Mouse (Mus musculus) adrenal gland, adult 8-10 months (tissue): ENCODE data around the gene Ccdc74a. TPM values are rescaled to one million over a fixed set of nuclear protein-coding genes. Genes with fewer than 3 reads are reported as not detected.

ENCODE experiments used
- DNase-seq: peaks from one replicate; pipeline ENCODE4 v3.0.0; 2022
- total RNA-seq, 4 experiments: library from RNA; stranded (reverse); gene quantifications; 2 replicates each; pipeline ENCODE4 v1.2.4; 2022

The Ccdc74a gene
- total RNA-seq, 4 experiments from 2014 or later: 0.81 to 3.8 (median 2.1) TPM

DNA sequence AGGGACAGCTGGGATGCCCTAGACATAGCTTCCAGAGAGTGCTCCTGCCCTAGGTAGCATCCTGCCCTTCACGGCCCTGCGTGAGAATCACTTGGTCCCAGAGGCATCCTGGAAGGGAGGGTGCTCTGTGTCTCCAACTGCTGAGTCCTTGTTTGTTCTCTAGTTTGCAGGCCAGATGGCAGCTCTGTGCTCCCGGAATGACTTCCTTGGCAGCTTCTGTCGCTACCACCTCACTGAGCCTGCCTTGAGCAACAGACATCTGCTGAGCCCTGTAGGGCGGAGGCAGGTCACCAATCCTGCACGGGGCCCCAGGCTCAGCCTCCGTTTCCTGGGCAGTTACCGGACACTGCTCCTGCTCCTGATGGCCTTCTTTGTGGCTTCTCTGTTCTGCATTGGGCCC lies 4.0 kb upstream of the Ccdc74a start:
- DNase-seq: no peak

DNA sequence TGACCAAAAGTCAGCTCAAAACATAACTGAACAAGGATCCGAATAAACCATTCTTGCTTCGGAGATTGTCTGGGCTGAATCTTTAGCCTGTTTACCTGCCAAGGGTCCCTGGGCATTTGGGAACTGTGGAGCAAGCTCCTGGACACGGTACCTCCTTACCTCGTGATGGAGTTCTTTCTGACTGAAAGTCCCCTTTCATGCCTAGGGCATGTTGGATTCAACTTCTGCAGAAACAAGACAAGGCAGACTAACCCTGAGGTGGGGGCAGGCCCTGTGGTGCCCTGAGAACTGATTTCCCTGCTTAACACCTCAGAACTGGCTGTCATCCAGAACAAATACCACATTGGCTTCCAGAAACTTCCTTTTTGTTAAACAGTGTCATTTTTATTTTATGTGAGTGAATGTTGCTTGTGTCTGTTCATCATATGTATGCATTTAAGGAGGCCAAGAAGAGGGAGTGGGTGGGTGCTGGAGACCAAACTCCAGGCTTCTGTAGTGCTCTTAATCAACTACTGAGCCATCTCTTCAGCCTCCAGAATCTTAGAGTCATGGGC lies 2.8 kb upstream of the Ccdc74a start:
- DNase-seq: no peak

DNA sequence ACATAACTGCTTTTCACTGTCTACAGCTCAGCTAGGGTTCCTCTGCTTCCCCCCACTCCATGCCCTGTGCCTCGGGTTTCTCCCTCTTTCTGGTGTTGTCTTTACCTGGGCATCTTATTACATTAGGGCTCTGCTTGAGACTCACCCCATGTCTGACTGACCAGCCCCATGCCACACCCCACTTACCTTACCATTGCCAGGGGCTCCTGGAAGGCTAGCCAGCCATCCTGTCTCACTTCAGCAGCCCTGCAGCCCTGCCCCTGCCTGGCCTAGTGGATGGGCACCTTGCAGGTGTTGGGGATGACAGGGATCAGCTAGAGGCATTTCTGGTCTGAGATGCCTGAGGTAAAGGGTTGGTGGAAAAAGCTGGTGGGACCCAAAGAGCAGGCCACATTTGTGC lies 886 bp downstream of the Ccdc74a start:
- DNase-seq: no peak

DNA sequence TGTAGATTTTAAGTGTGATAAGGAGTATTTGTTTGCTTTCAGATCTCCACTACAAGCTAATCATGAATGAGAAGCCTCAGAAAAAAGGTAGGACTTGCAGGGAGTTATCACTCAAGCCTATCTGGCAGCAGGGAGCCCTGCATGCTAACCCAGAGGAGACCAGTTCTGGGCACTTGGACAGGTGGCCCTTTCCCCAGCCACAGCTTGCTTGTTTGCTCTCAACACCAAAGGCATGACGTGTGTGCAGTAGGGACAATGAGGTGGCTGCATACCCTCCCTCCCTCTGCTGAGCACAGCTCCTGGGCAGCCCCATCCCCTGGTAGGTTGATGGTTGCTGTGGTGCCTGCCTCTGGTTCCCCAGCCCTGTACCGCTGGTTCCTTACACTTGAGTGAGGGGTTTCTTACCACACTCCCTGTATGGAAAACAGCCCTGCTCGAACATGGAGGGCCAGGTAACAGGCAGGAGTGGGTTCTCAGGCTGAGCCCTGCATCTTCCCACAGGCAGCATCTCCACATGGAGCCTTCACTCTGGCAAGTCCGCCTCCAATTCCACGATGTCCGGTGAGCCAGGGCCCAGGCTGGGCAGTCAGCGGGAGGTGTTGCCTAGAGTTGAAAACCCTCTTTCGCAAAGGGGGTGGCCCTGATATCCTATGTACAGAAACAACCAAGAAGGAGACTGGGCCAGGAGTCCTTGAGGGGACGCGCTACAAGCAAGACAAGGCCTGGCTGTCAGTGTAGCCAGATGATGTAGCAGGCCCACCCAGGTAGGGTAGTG lies 1.5 kb downstream of the Ccdc74a start:
- no peak for DNase-seq

DNA sequence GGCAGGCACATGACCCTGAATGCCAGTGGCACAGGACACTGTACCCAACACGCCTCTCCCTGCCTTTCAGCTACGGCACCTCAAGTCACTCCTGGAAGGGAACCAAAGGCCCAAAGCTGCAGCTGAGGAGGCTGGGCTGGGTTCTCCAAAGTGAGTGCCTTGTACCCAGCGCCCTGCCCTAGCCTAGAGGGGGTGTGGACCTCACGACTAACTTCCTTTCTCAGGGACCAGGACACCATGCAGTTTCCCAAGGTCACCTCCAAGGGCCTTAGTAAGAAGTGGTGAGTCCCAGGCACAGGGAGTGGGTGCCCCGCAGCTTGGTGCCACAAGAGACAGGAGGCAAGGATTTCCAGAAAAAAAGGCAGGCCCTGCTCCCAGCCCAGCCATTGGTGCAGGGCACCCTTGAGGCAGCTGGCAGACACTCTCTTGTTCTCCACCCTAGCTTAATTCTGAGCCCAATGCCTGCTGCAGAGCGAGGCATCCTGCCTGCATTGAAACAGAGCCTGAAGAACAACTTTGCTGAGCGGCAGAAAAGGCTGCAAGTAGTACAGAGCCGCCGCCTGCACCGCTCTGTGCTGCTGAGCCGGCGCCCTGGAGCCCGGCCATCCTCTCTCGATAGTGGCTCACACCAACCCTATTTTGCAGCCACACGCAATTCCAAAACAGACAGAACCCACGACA lies 3.8 kb downstream of the Ccdc74a start:
- no peak for DNase-seq

DNA sequence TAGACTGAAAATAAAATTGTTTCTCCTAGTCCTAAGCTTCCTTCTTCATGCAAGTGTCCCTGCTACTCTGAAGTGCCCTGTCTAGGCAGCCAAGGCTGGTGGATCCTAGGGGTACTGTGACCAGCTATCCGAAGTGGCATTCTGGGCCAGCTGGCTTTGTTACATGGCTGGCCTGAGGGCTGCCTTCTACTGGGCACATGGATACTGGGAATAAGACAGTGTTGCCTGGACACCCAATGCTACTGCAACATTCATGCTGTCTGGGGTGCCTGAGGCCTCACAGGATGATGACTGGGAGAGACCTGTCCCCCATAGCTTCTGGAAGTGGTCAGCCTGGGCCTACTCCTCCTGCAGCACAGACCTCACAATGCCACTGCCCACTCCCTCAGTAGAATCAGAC lies 4.4 kb downstream of the Ccdc74a start:
- DNase-seq: no peak

DNA sequence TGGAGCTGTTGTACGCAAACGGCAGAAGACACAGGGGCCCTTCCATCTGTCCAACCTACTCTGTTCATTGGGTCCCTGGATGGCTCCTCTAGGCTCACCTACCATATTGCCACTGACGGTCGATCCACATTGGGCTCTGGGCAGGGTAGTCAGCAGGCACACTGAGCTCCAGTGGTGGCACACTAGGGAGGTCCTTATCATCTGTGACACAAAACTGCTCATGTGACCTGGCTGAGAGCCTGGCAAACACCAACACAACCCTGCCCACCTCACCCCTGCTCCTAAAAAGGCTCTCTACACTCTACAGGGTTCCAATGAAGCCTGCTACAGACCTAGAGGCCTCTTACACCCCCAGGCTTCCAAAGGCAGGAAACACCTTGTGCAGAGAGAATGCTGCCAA lies 6.3 kb downstream of the Ccdc74a start:
- no peak for DNase-seq

DNA sequence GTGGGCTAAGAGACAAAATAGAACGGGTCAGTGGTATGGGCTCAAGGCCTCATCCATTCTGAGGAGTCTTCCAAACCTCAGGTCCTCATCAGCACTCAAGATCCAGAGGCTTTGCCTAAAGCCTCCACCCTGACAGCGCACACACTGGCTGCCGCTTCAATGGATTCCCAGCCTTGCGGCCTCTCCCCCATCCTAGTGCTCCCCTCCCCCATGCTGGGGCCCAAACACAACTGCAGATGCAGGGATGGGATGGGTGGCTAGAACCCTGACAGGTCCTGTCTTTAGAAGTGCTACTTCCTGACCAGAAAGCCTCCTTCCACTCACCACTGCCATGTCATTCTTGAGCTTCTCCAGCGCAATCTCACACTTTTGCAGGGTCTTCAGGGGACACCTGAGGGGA lies 7.3 kb downstream of the Ccdc74a start:
- DNase-seq: no peak

DNA sequence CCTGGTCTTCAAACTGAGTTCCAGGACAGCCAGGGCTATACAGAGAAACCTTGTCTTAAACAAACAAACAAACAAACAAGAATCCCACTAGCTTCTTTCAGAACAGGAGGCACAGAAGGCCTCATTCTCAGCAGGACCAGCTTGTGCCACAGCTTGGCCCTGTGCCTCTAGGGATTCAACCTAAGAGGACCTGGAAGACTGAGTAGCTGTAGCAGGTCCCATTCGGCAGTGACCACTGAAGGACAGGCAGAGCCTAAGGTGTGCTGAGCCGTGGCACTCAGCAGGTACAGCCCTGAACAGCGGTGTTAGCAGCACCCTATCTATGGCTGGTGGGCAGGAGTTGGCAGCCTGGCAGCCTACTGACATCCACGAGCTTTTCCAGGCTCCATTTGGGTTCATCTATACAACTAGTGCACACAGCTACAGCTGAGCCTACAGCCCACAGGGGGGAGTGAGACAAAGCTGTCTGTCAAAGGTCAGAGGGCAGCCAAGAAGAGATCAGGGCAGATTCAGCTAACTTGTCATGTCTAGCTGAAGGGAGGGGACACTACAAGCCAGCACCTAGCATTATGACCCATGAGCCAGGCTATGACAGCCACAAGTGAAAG lies 8.0 kb downstream of the Ccdc74a start:
- DNase-seq: no peak

DNA sequence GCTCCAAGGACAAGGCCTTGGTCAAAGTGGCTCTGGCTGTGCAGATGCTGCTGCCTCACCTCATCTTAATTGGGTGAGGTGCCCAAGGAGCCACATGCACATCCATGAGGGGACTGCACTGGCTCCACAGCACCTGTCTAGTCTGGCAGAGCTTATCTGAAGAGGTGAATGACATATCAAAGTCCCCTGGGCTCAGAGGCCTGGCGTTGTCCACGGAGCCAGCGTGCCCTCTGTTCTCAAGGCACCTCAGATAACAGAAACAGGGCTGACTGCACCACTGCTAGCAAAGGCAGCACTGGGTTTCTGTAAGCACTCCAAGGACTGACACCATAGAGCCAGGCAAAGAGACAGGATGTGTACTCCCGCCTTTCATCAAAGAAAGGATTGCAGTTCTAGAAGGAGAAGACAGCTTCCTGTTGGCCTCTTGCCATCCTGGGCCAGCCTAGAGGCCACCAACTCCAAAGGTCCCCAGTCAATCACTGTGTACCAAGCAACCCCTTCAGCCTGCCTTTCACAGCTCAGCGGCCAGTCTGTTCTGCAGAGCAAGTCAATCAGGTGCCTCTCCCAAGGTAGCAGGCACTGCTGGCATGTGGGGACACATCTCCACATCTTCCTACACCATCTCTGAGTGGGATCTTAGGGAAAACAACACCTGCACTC lies 10.1 kb downstream of the Ccdc74a start:
- DNase-seq: no peak

DNA sequence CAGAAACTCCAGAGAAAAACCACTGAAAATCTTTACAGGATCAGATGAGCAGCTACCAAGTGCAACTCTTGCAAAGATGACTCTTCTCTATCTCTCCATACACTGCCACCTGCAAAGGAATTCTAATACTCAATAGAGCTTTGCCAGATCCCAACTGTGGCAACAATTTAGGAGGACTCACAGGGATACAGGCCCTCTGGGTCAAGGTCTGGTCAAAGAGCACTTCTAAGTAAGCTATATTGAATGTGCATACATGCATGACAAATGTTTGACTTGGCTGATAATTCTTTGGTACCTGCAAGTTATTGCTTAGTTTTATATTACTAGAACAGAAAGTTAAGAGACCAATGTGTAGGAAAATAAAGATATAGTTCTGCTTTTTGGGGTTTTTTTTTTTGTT lies 19.3 kb downstream of the Ccdc74a start:
- DNase-seq: no peak

DNA sequence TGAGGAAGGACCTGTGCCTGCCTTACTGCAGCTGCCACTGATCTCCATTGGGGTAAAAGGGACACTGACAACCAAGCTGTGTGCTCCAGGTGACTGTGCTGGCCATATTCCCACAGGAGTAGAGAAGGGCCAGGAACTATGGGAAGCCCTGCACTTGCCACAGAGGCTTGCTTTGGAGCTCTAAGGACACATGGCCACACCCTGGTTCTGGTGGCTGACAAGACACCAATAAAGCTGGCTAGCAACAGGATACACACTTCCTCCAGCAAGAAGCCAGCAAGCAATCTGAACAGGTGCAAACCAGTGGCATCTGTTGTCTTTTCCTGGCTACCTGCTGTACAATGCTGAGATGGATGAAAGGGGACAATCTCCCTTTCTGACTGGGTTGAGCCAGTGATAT lies 23.6 kb downstream of the Ccdc74a start:
- DNase-seq: no peak

DNA sequence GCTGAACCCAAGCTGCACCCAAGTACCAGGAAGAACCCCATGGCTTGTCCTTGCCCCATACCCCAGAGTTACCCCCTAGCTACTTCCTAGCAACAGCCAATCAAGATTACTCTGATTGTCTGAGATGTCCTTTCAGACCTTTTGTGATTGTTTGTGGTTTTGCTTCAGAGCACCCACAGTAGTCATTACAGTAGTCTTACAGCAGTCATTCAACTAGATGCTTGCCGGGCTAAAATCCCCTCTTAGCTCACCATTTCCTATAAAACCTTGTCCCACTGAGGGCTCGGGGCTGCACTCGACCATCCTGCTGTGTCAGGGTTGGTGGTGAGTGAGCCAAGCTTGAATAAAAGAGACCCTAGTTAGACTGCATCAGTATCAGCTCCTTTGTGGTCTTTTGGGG lies 48.6 kb downstream of the Ccdc74a start:
- DNase-seq: no peak

Other genes starting within 250 kb of the Ccdc74a start
- 10 to 100 TPM; 26.7 to 32.4 (median 29.4) TPM for gene Snap29, start 240.5 kb upstream of the Ccdc74a start, total RNA-seq
- gene Pi4ka, start 240.2 kb upstream of the Ccdc74a start, total RNA-seq: 100 to 1,000 TPM in 2 of 4 experiments, 10 to 100 TPM in 2; 86.3 to 111 (median 102) TPM
- 10 to 100 TPM; 27.7 to 38.9 (median 36.1) TPM for gene Crkl, start 194.5 kb upstream of the Ccdc74a start, total RNA-seq
- 10 to 100 TPM in 3 of 4 experiments, 1 to 10 TPM in 1; 7.9 to 47.0 (median 29.0) TPM for gene Aifm3, start 156.9 kb upstream of the Ccdc74a start, total RNA-seq
- 100 to 1,000 TPM in 2 of 4 experiments, 10 to 100 TPM in 2; 64.4 to 118 (median 88.8) TPM for gene Lztr1, start 137.8 kb upstream of the Ccdc74a start, total RNA-seq
- gene Thap7, start 115.3 kb upstream of the Ccdc74a start, total RNA-seq: 10 to 100 TPM; 40.6 to 51.2 (median 45.5) TPM
- under 1 TPM in 3 of 4 experiments, not detected in 1; 0.12 to 0.46 (median 0.34) TPM for gene Lrrc74b, start 85.2 kb upstream of the Ccdc74a start, total RNA-seq
- gene P2rx6, start 84.6 kb upstream of the Ccdc74a start, total RNA-seq: 1 to 10 TPM in 2 of 4 experiments, under 1 TPM in 2; 0.55 to 2.9 (median 1.6) TPM
- 10 to 100 TPM in 3 of 4 experiments, 1 to 10 TPM in 1; 7.9 to 47.4 (median 28.9) TPM for gene Slc7a4, start 63.3 kb upstream of the Ccdc74a start, total RNA-seq
- gene Smpd4, start 27.1 kb upstream of the Ccdc74a start, total RNA-seq: 10 to 100 TPM; 33.4 to 48.2 (median 40.4) TPM
- gene Med15, start 86.4 kb downstream of the Ccdc74a start, total RNA-seq: 10 to 100 TPM; 54.1 to 95.8 (median 62.0) TPM
- gene Klhl22, start 113.1 kb downstream of the Ccdc74a start, total RNA-seq: 10 to 100 TPM; 40.5 to 65.6 (median 50.8) TPM
- 10 to 100 TPM; 11.8 to 14.9 (median 13.1) TPM for gene Scarf2, start 150.8 kb downstream of the Ccdc74a start, total RNA-seq
- not detected for gene B830017H08Rik, start 186.7 kb downstream of the Ccdc74a start, total RNA-seq
- 1 to 10 TPM in 3 of 4 experiments, under 1 TPM in 1; 0.94 to 3.6 (median 2.3) TPM for gene Car15, start 191.9 kb downstream of the Ccdc74a start, total RNA-seq
- gene Gm20518, start 245.2 kb downstream of the Ccdc74a start, total RNA-seq: under 1 TPM; 0.23 to 0.73 (median 0.33) TPM
- gene Tssk1, start 247.8 kb downstream of the Ccdc74a start, total RNA-seq: under 1 TPM in 3 of 4 experiments, not detected in 1; 0.08 to 0.17 (median 0.12) TPM